Mouse (Mus musculus): ENCODE data around the gene Hoxa6. TPM values are rescaled to one million over a fixed set of nuclear protein-coding genes. Genes with fewer than 3 reads are reported as not detected.
A peak's percentile ranks its signal among the peaks of the same experiment; 100 is the strongest.

Gene Hoxa6
- polyA plus RNA-seq, 1 experiment from 2014 or later: not detected

- Histone ChIP-seq H3K36me3 (ENCODE audit: poor library complexity, severe bottlenecking) (no peaks in the 10 kb centered on the region), H3K9me3 (replicated peaks) (no peaks in the 10 kb centered on the region), H3K4me2 (no peak overlapping the region), H3K27me3 (peaks cover 100% of the 10 kb centered on the region), H3K27ac (no peak overlapping the region), H3K4me1 (peaks cover 12% of the 10 kb centered on the region), H3K9ac (no peak overlapping the region), H3K4me3 (no peak overlapping the region)
- WGBS: 1% methylated on average over 30 of the region's 30 CpGs
- no peak for ATAC-seq
Measured at GRCm38 (mm10) chr6:52215771-52216535, 7.4 kb upstream of the Hoxa6 start.

DNA sequence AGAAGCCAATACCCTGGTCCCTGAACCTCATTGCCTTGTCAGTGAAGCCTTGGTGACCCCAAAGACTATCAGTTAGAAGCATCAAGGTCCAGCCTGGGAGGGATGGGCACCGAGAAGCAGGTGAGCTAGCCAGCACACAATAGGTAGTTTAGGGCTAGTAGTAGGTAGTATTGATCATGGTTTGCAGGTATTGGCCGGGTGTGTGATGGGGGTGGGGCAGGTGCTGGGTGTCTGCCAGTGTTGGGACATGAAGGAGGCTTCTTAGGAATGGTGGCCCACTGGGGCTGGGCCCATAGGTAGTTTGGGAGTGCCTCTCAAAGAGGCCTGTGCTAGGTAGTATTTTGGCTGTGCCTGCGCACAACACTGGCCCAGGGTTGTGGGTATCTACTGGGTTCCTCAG, 6.5 kb upstream of the Hoxa6 start:
- no peak overlapping the region for H3K27ac ChIP-seq
- H3K36me3 ChIP-seq (ENCODE audit: poor library complexity, severe bottlenecking): no peaks in the 10 kb centered on the region
- ATAC-seq: no peak
- H3K4me1 ChIP-seq: peaks cover 12% of the 10 kb centered on the region
- H3K9ac ChIP-seq: no peak overlapping the region
- peaks cover 100% of the 10 kb centered on the region for H3K27me3 ChIP-seq
- no peak overlapping the region for H3K4me2 ChIP-seq
- no peaks in the 10 kb centered on the region for H3K9me3 ChIP-seq (replicated peaks)
- H3K4me3 ChIP-seq: no peak overlapping the region
- 8% methylated on average over 3 of the region's 3 CpGs for WGBS

GRCm38 (mm10) chr6:52214271-52214670, 5.7 kb upstream of the Hoxa6 start:
- H3K4me3 ChIP-seq: no peak overlapping the region
- 7% methylated on average over 5 of the region's 5 CpGs for WGBS
- H3K9ac ChIP-seq: no peak overlapping the region
- H3K36me3 ChIP-seq (ENCODE audit: poor library complexity, severe bottlenecking): no peaks in the 10 kb centered on the region
- no peak overlapping the region for H3K27ac ChIP-seq
- no peaks in the 10 kb centered on the region for H3K9me3 ChIP-seq (replicated peaks)
- no peak for ATAC-seq
- peaks cover 12% of the 10 kb centered on the region for H3K4me1 ChIP-seq
- H3K4me2 ChIP-seq: no peak overlapping the region
- peaks cover 100% of the 10 kb centered on the region for H3K27me3 ChIP-seq

DNA sequence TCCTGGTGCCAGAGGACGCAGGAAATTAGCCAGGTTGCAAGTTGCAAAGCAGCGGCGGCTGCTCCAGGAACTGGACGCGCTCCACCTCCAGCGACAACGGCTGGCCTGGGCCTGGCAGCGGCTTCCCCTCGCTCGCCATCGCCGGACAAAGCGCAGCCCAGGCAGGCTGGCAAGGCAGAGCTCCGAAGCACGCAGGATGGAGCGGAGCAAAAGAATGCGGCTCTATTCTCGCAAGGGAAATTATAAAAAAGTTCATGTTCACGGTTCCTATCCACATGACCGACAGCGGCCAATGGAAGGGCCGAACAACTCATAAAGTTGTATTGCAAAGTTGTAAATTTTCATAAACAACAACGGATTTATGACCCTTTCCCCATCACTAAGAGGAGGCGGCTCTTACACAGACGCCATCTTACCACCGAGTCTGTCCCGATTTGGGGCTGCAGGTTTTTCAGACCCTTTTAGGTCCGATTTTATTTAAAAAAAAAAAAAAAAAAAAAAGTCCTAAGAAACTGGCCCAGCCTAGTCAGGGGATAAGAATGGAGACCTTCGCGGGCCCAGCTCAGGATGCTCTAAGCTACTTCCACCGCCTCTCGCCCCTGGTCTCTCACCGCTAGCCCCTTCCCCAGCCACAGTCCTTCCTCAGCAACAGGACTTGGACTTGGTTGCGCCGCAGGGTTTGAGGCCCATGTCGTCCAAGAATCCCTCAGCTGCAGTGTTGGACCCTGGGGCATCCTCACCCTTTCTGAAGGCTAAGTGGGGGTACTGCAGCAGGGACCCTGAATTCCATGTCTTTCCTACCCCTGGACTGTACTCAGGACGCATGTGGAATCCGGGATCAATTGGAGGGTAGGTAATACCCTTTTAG, 4.8 kb upstream of the Hoxa6 start, which contains the start of the genes Hoxa3 and Gm28308:
Hoxa3 (minus strand) TSS at position 218 of the 868 bp plus-strand sequence.
Gm28308 (minus strand) TSS at position 221 of the 868 bp plus-strand sequence.
- Histone ChIP-seq H3K4me3 (no peak within 1 kb of the TSS), H3K9ac (no peak within 1 kb of the TSS), H3K4me1 (peaks cover 17% of the 10 kb centered on the region), H3K27me3 (peaks cover 100% of the 10 kb centered on the region), H3K4me2 (no peak within 1 kb of the TSS), H3K36me3 (ENCODE audit: poor library complexity, severe bottlenecking) (no peaks in the 10 kb centered on the region), H3K27ac (no peak within 1 kb of the TSS), H3K9me3 (replicated peaks) (no peaks in the 10 kb centered on the region)
- no peak for ATAC-seq
- 2% methylated on average over 38 of the region's 38 CpGs for WGBS

DNA sequence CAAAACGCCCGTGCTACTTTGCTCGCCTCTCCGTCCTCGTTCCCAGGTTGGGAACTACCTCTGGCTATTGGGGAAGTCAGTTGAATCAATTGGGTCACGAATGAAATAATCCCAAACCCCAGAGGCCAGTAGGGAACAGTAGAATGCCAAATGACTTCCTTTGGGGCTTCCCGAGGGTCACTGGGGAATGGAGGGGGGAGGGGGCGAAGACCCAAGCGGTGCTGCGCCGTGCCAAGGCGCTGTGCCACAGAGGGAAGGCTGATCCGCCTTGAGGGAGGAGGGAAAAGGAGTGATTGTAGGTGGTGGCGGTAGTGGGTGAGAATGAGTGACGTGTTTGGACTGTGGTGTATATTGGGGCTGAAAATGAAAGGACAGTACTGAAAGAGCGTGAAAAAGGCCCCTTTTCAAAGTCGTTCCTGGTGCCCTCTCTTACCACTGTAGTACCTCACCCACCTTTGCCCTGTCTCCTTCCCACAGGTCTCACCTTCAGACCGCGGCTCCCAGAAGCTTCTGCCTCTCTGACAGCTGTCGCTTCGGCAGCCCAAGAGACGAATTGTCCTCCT, 4.1 kb upstream of the Hoxa6 start:
- H3K4me3 ChIP-seq: no peak overlapping the region
- H3K27ac ChIP-seq: no peak overlapping the region
- H3K4me1 ChIP-seq: peaks cover 17% of the 10 kb centered on the region
- no peak for ATAC-seq
- peaks cover 100% of the 10 kb centered on the region for H3K27me3 ChIP-seq
- no peak overlapping the region for H3K9ac ChIP-seq
- no peak overlapping the region for H3K4me2 ChIP-seq
- no peaks in the 10 kb centered on the region for H3K36me3 ChIP-seq (ENCODE audit: poor library complexity, severe bottlenecking)
- no peaks in the 10 kb centered on the region for H3K9me3 ChIP-seq (replicated peaks)
- under 1% methylated on average over 22 of the region's 22 CpGs for WGBS

- no peak overlapping the region for H3K9ac ChIP-seq
- WGBS: 4% methylated on average over 13 of the region's 13 CpGs
- H3K9me3 ChIP-seq (replicated peaks): no peaks in the 10 kb centered on the region
- ATAC-seq: no peak
- no peak overlapping the region for H3K27ac ChIP-seq
- H3K4me3 ChIP-seq: no peak overlapping the region
- no peak overlapping the region for H3K4me2 ChIP-seq
- H3K27me3 ChIP-seq: peaks cover 100% of the 10 kb centered on the region
- H3K36me3 ChIP-seq (ENCODE audit: poor library complexity, severe bottlenecking): no peaks in the 10 kb centered on the region
- peaks cover 10% of the 10 kb centered on the region for H3K4me1 ChIP-seq
Measured at GRCm38 (mm10) chr6:52211961-52212360, 3.4 kb upstream of the Hoxa6 start.

DNA sequence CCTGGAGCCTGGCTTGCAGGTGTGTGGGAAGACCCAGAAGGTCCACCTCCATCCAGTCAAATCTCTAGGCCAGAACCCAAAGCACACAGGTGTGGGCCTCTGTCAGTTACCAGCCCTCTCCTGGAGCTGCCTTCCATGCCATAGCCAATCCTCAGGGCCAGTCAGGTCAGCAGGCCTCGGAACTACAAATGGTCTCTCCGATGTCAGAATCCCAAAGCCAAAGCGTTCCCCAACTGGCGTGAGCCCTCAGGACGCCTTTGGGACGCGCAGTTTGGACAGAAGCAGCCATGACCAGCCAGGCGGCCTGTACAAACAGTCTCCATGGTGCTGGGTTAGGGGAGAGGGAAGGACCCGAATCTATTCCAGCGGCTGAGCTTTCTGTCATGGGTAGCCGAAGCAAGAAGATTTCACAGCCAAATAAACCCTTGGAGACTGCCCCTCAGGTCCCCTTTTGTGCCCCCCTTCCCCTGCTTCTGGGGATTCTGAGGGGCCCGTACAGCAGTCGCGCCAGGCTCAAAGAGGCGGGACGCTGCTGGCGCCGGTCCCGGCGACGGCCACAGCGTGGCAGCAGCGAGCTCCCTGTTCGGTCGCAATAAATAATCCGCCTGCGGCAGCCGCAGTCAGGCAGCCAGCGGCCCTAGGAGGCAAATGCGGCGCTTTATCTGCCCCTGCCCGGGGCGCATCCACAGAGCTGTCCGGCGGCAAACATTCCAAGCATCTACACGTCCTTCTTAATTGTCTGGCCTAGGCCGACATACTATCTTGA, 2.8 kb upstream of the Hoxa6 start:
- Histone ChIP-seq H3K9ac (no peak overlapping the region), H3K27me3 (peaks cover 100% of the 10 kb centered on the region)
- ATAC-seq: peak; percentile 48

GRCm38 (mm10) chr6:52209685-52210046, 1.1 kb upstream of the Hoxa6 start:
- Histone ChIP-seq H3K4me3 (no peak overlapping the region), H3K4me2 (no peak overlapping the region), H3K4me1 (0 out of 2 replicates have a peak, but pooled peaks cover 8% of the 10 kb centered on the region), H3K9ac (no peak overlapping the region), H3K27me3 (peaks cover 100% of the 10 kb centered on the region), H3K36me3 (ENCODE audit: poor library complexity, severe bottlenecking) (no peaks in the 10 kb centered on the region), H3K9me3 (replicated peaks) (no peaks in the 10 kb centered on the region), H3K27ac (no peak overlapping the region)
- WGBS: 5% methylated on average over 12 of the region's 12 CpGs
- ATAC-seq: no peak

More for the DNA sequence above, 2.8 kb upstream of the Hoxa6 start:
- 0 out of 2 replicates have a peak, but pooled peaks cover 8% of the 10 kb centered on the region for H3K4me1 ChIP-seq
- no peak overlapping the region for H3K4me3 ChIP-seq
- H3K27ac ChIP-seq: no peak overlapping the region
- H3K9me3 ChIP-seq (replicated peaks): no peaks in the 10 kb centered on the region
- H3K4me2 ChIP-seq: no peak overlapping the region
- no peaks in the 10 kb centered on the region for H3K36me3 ChIP-seq (ENCODE audit: poor library complexity, severe bottlenecking)
- WGBS: 1% methylated on average over 37 of the region's 37 CpGs

GRCm38 (mm10) chr6:52208868-52209684, 554 bp upstream of the Hoxa6 start:
- peaks cover 13% of the 10 kb centered on the region for H3K4me1 ChIP-seq
- H3K9me3 ChIP-seq (replicated peaks): no peaks in the 10 kb centered on the region
- H3K4me2 ChIP-seq: 0 out of 2 replicates have a peak overlapping the region, but pooled peaks have one; percentile 13
- peaks cover 100% of the 10 kb centered on the region for H3K27me3 ChIP-seq
- WGBS: 3% methylated on average over 18 of the region's 18 CpGs
- no peak overlapping the region for H3K27ac ChIP-seq
- H3K9ac ChIP-seq: no peak overlapping the region
- no peak for ATAC-seq
- H3K4me3 ChIP-seq: no peak overlapping the region
- no peaks in the 10 kb centered on the region for H3K36me3 ChIP-seq (ENCODE audit: poor library complexity, severe bottlenecking)

- no peaks in the 10 kb centered on the region for H3K36me3 ChIP-seq (ENCODE audit: poor library complexity, severe bottlenecking)
Measured at GRCm38 (mm10) chr6:52207684-52207976, 892 bp downstream of the Hoxa6 start.

More at GRCm38 (mm10) chr6:52207684-52207976, 892 bp downstream of the Hoxa6 start:
- Histone ChIP-seq H3K27me3 (peaks cover 100% of the 10 kb centered on the region), H3K4me1 (peaks cover 18% of the 10 kb centered on the region), H3K9me3 (replicated peaks) (no peaks in the 10 kb centered on the region), H3K4me3 (no peak overlapping the region), H3K9ac (no peak overlapping the region), H3K4me2 (no peak overlapping the region), H3K27ac (no peak overlapping the region)
- no peak for ATAC-seq
